Mouse (Mus musculus): ENCODE measurements at regions not wholly inside any gene's neighbourhood (a gene's known extent, or its start where the extent isn't known, plus 50 kb on each side); places are given as distances from the start of the nearest gene placed in this dataset.
"Not testable (repeated sequence)": the region's sequence is repeated elsewhere in the genome, so short reads cannot be mapped to it uniquely, and the experiment has no call there.

DNA sequence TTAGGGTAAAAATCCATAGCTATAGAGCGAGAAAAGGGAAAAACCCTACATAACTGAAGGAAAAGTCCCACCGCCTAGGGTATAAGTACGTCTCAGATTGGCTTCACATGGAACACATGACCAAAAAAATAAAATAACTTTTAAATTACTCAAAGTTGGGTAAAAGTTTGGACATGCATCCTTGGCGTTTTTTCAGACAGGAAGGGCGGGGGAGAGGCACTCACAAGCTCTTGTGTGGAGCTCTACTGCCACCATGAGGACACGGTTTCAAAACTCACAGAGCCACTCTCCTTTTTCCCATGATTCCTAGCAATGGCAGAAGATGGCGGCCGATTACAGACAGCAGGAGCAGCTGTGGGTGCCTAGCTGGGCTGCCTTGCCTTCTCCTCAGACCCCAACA is 188.6 kb upstream of the Olfr1324 start:
- TF ChIP-seq CTCF (IDR thresholded peaks at IDR 0.05) = peak; percentile 64
- not testable (repeated sequence) for TF ChIP-seq EP300 (IDR thresholded peaks at IDR 0.05)
